11 mouse cellular contexts compared by ENCODE assay signal in the genomic region with DNA sequence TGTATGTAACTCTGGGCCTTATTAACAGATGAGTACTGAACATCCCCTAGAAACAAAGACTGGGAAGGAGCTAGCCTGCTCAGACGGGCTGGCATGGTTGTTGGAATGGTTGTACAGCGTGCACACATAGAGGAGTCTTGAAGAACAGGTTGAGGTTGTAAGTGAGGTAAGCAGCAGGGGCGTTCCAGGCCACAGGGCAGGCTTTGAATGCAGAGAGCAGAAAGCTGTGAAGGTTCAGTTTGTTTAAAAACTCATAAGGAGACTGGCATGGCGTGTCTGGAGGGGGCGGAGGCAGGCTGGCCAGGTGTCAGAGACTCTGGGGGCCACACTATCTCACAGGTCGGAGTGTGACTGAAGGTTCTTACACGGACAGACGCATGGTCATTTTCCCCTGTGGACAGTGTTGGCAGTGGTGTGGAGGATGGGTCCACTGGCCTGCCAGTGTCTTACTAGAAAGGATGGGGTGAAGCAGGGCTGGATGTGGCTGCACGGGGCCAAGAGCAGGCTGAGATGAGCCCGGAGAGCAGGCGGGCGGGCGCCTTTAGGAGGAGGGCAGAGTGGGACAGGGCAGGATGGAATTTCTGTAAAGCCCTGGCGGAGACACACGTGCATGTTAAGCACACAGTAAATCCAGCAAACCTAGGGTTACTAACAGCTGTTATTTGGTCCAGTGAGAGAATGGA. TPM values are rescaled to one million over a fixed set of nuclear protein-coding genes. Genes with fewer than 3 reads are reported as not detected.
DNase-seq lines count a peak whose midpoint lies in the region; ATAC-seq and TF ChIP-seq lines count a peak whose summit lies in the region.
"Had no signal": no experiment of that assay in that cellular context is flagged by ENCODE, and none has a peak within 500 bp of the region (broad histone marks: within the 10 kb centered on the region; RNA-seq: fewer than 3 reads in every experiment).

No protein-coding gene starts in this region.

- 0 out of 2 replicates have a peak, but pooled peaks have one; percentile 7 for ATAC-seq in intestine, embryonic 16.5 days
- ATAC-seq in intestine, postnatal 0 days = no peak
- 0 out of 2 replicates have a peak, but pooled peaks have one; percentile 19 for ATAC-seq in kidney, postnatal 0 days (replicated peaks; ENCODE audit: low FRiP score, low read depth)
- ATAC-seq in stomach, postnatal 0 days (ENCODE audit: low FRiP score, low TSS enrichment) = peak; percentile 30; the same call in 1 of the 2 replicates
- no peak for ATAC-seq in megakaryocyte-erythroid progenitor cell, adult 5-6 weeks (replicated peaks; ENCODE audit: low FRiP score, low TSS enrichment, poor library complexity, severe bottlenecking)

- no peak for TF ChIP-seq EP300 in stomach, postnatal 0 days (optimal IDR thresholded peaks at IDR 0.05)

- peaks cover 29% of the 10 kb centered on the region for H3K4me1 ChIP-seq in intestine, embryonic 16.5 days (ENCODE audit: control insufficient read depth, insufficient read depth, low read length)
- no peaks in the 10 kb centered on the region; the same call in none of the 2 replicates for H3K4me1 ChIP-seq in intestine, postnatal 0 days (replicated peaks; ENCODE audit: control insufficient read depth, insufficient read depth, low read length)
- H3K4me1 ChIP-seq in kidney, postnatal 0 days (replicated peaks; ENCODE audit: insufficient read depth, low read length) = peaks cover 15% of the 10 kb centered on the region
- no peaks in the 10 kb centered on the region for H3K4me1 ChIP-seq in stomach, postnatal 0 days (replicated peaks; ENCODE audit: control insufficient read depth, insufficient read depth)

- peaks cover 48% of the 10 kb centered on the region for H3K36me3 ChIP-seq in intestine, embryonic 16.5 days (ENCODE audit: control insufficient read depth, insufficient read depth, low read length)
- peaks cover 71% of the 10 kb centered on the region for H3K36me3 ChIP-seq in intestine, postnatal 0 days (ENCODE audit: control insufficient read depth, insufficient read depth)
- peaks cover 34% of the 10 kb centered on the region for H3K36me3 ChIP-seq in kidney, postnatal 0 days (ENCODE audit: insufficient read depth, low read length)
- H3K36me3 ChIP-seq in stomach, postnatal 0 days (ENCODE audit: control insufficient read depth, insufficient read depth, low read length) = peaks cover 29% of the 10 kb centered on the region

- H3K4me2 ChIP-seq in intestine, embryonic 16.5 days (ENCODE audit: low read depth, low read length) = no peak overlapping the region
- H3K4me2 ChIP-seq in intestine, postnatal 0 days (replicated peaks; ENCODE audit: low read depth) = no peak overlapping the region
- H3K4me2 ChIP-seq in kidney, postnatal 0 days (ENCODE audit: low read length) = no peak overlapping the region
- no peak overlapping the region for H3K4me2 ChIP-seq in stomach, postnatal 0 days (replicated peaks; ENCODE audit: low read depth)
- H3K4me2 ChIP-seq: heart, embryonic 13.5 days had no signal

- H3K4me3 ChIP-seq in intestine, embryonic 16.5 days (ENCODE audit: low read length) = no peak overlapping the region
- no peak overlapping the region for H3K4me3 ChIP-seq in intestine, postnatal 0 days (ENCODE audit: low read depth, low read length)
- no peak overlapping the region for H3K4me3 ChIP-seq in kidney, postnatal 0 days (replicated peaks; ENCODE audit: low read depth, low read length)
- H3K4me3 ChIP-seq in stomach, postnatal 0 days (ENCODE audit: low read depth, low read length) = no peak overlapping the region
- H3K4me3 ChIP-seq: heart, embryonic 13.5 days; megakaryocyte, embryonic 14.5 days had no signal

- DNase-seq in urinary bladder, postnatal 14 days (ENCODE audit: low spot score) = peak; percentile 57
- DNase-seq in urinary bladder, postnatal 25 days (ENCODE audit: low spot score) = no peak
- no peak for DNase-seq in kidney, postnatal 0 days (ENCODE audit: low spot score)
- peak; percentile 62 for DNase-seq in stomach, postnatal 0 days (ENCODE audit: low spot score)
- no peak for DNase-seq in spleen, adult 18-20 months

- H3K27ac ChIP-seq in intestine, embryonic 16.5 days (ENCODE audit: low read length) = no peak overlapping the region
- no peak overlapping the region for H3K27ac ChIP-seq in intestine, postnatal 0 days (ENCODE audit: low read depth, low read length)
- H3K27ac ChIP-seq in kidney, postnatal 0 days = peak overlapping the region; percentile 77
- peak overlapping the region; percentile 71 for H3K27ac ChIP-seq in stomach, postnatal 0 days (replicated peaks)
- H3K27ac ChIP-seq: heart, embryonic 13.5 days; liver, embryonic 14.5 days had no signal

- no peak overlapping the region for H3K9ac ChIP-seq in intestine, embryonic 16.5 days (ENCODE audit: low read depth, low read length)
- H3K9ac ChIP-seq in intestine, postnatal 0 days (ENCODE audit: low read depth, low read length) = no peak overlapping the region
- no peak overlapping the region for H3K9ac ChIP-seq in kidney, postnatal 0 days (ENCODE audit: low read depth, low read length)
- no peak overlapping the region for H3K9ac ChIP-seq in stomach, postnatal 0 days (ENCODE audit: low read length)
- H3K9ac ChIP-seq: heart, embryonic 13.5 days; liver, embryonic 14.5 days had no signal

- no peaks in the 10 kb centered on the region for H3K27me3 ChIP-seq in intestine, embryonic 16.5 days (replicated peaks; ENCODE audit: control insufficient read depth, insufficient read depth, low read length)
- H3K27me3 ChIP-seq in intestine, postnatal 0 days (replicated peaks; ENCODE audit: control insufficient read depth, insufficient read depth, low read length) = no peaks in the 10 kb centered on the region
- no peaks in the 10 kb centered on the region for H3K27me3 ChIP-seq in kidney, postnatal 0 days (ENCODE audit: insufficient read depth, low read length)
- no peaks in the 10 kb centered on the region for H3K27me3 ChIP-seq in stomach, postnatal 0 days (ENCODE audit: control insufficient read depth, insufficient read depth, low read length)
- H3K27me3 ChIP-seq: heart, embryonic 13.5 days; megakaryocyte, embryonic 14.5 days had no signal

- 83% methylated on average over 15 of the region's 15 CpGs for WGBS in intestine, embryonic 16.5 days
- 86% methylated on average over 15 of the region's 15 CpGs for WGBS in intestine, postnatal 0 days
- WGBS in kidney, postnatal 0 days = 69% methylated on average over 15 of the region's 15 CpGs
- 77% methylated on average over 15 of the region's 15 CpGs for WGBS in stomach, postnatal 0 days

- TF ChIP-seq CTCF in intestine, postnatal 0 days (IDR thresholded peaks at IDR 0.05; ENCODE audit: low read depth) = no peak
- no peak for TF ChIP-seq CTCF in kidney, postnatal 0 days (IDR thresholded peaks at IDR 0.05; ENCODE audit: low read depth)
- TF ChIP-seq CTCF in stomach, postnatal 0 days (IDR thresholded peaks at IDR 0.05; ENCODE audit: low read depth) = no peak

- H3K9me3 ChIP-seq in intestine, embryonic 16.5 days (ENCODE audit: control insufficient read depth, low read length) = no peaks in the 10 kb centered on the region
- no peaks in the 10 kb centered on the region for H3K9me3 ChIP-seq in intestine, postnatal 0 days (ENCODE audit: control insufficient read depth)
- no peaks in the 10 kb centered on the region for H3K9me3 ChIP-seq in kidney, postnatal 0 days (replicated peaks; ENCODE audit: low read length)
- H3K9me3 ChIP-seq in stomach, postnatal 0 days (ENCODE audit: control insufficient read depth, low read length) = no peaks in the 10 kb centered on the region
- H3K9me3 ChIP-seq: heart, embryonic 13.5 days had no signal

RNA-seq across cellular contexts. Expression of a gene that starts 23.8 kb away (rescaled TPM):
- polyA plus RNA-seq in intestine, embryonic 16.5 days (2015; fragmentation: Nextera tagmentation; extraction: Ambion mirVana) = 10.4 and 11.0 TPM in 2 replicates
- polyA plus RNA-seq in intestine, postnatal 0 days (2015; fragmentation: Nextera tagmentation; extraction: Ambion mirVana) = 6.0 and 6.8 TPM in 2 replicates
- 5.8 and 6.4 TPM in 2 replicates for polyA plus RNA-seq in kidney, postnatal 0 days (2015; fragmentation: Nextera tagmentation; extraction: Ambion mirVana)
- polyA plus RNA-seq in stomach, postnatal 0 days (2015; fragmentation: Nextera tagmentation; extraction: Ambion mirVana) = 6.9 and 8.1 TPM in 2 replicates
- 1.4 and 2.8 TPM in 2 replicates for total RNA-seq in megakaryocyte-erythroid progenitor cell, adult 5-6 weeks (2014; fragmentation: Nextera tagmentation)
- 1.0 and 2.7 TPM in 2 replicates for total RNA-seq in megakaryocyte-erythroid progenitor cell, adult 5-6 weeks (2017)

RNA-seq across cellular contexts. Expression of a gene that starts 26.4 kb away (rescaled TPM):
- polyA plus RNA-seq in intestine, embryonic 16.5 days (2015; fragmentation: Nextera tagmentation; extraction: Ambion mirVana) = 2.3 and 2.8 TPM in 2 replicates
- polyA plus RNA-seq in intestine, postnatal 0 days (2015; fragmentation: Nextera tagmentation; extraction: Ambion mirVana) = 1.7 and 2.0 TPM in 2 replicates
- polyA plus RNA-seq in kidney, postnatal 0 days (2015; fragmentation: Nextera tagmentation; extraction: Ambion mirVana) = 3.7 and 4.0 TPM in 2 replicates
- 2.0 TPM in 2 replicates for polyA plus RNA-seq in stomach, postnatal 0 days (2015; fragmentation: Nextera tagmentation; extraction: Ambion mirVana)
- 0.17 TPM in 1 of 2 replicates, not detected in the other for total RNA-seq in megakaryocyte-erythroid progenitor cell, adult 5-6 weeks (2014; fragmentation: Nextera tagmentation)
- 0.27 TPM in 1 of 2 replicates, not detected in the other for total RNA-seq in megakaryocyte-erythroid progenitor cell, adult 5-6 weeks (2017)

RNA-seq across cellular contexts. Expression of a gene that starts 56.4 kb away (rescaled TPM):
- polyA plus RNA-seq in intestine, embryonic 16.5 days (2015; fragmentation: Nextera tagmentation; extraction: Ambion mirVana) = 8.6 and 10.0 TPM in 2 replicates
- 5.9 and 10.0 TPM in 2 replicates for polyA plus RNA-seq in intestine, postnatal 0 days (2015; fragmentation: Nextera tagmentation; extraction: Ambion mirVana)
- 8.6 and 9.5 TPM in 2 replicates for polyA plus RNA-seq in kidney, postnatal 0 days (2015; fragmentation: Nextera tagmentation; extraction: Ambion mirVana)
- polyA plus RNA-seq in stomach, postnatal 0 days (2015; fragmentation: Nextera tagmentation; extraction: Ambion mirVana) = 9.4 and 17.1 TPM in 2 replicates
- 0.66 and 3.2 TPM in 2 replicates for total RNA-seq in megakaryocyte-erythroid progenitor cell, adult 5-6 weeks (2014; fragmentation: Nextera tagmentation)
- 15.1 and 16.4 TPM in 2 replicates for total RNA-seq in megakaryocyte-erythroid progenitor cell, adult 5-6 weeks (2017)

Comparison
In these comparisons a context has a peak if more than half of its experiments do, and no peak if none do; other contexts are left out.
1. ATAC-seq: peak in intestine, embryonic 16.5 days (single experiment), kidney, postnatal 0 days (single experiment) and stomach, postnatal 0 days (single experiment); none in intestine, postnatal 0 days (single experiment) and megakaryocyte-erythroid progenitor cell, adult 5-6 weeks (single experiment).
2. DNase-seq: peak in urinary bladder, postnatal 14 days (single experiment) and stomach, postnatal 0 days (single experiment); none in urinary bladder, postnatal 25 days (single experiment), kidney, postnatal 0 days (single experiment) and spleen, adult 18-20 months (0 of 2).
3. H3K27ac ChIP-seq: peak in kidney, postnatal 0 days (single experiment) and stomach, postnatal 0 days (single experiment); none in intestine, embryonic 16.5 days (single experiment) and intestine, postnatal 0 days (single experiment).